Mouse (Mus musculus) ovary, postnatal 14 days (tissue): ENCODE measurements around the gene Ccr10.
"Not testable (repeated sequence)": the region's sequence is repeated elsewhere in the genome, so short reads cannot be mapped to it uniquely, and the experiment has no call there.

Source experiments
- DNase-seq: peaks from one replicate; pipeline ENCODE4 v3.0.0; 2022; ENCODE audit warnings: low spot score

Ccr10 gene

GRCm38 (mm10) chr11:101124494-101124893, 50.7 kb downstream of the Ccr10 start:
- not testable (repeated sequence) for DNase-seq
